Mouse (Mus musculus): ENCODE measurements around the gene Socs4. TPM values are rescaled to one million over a fixed set of nuclear protein-coding genes. Genes with fewer than 3 reads are reported as not detected.
A peak's percentile ranks its signal among the peaks of the same experiment; 100 is the strongest.

Socs4 gene
- polyA plus RNA-seq, 1 experiment from 2014 or later = 3.9 TPM

GRCm38 (mm10) chr14:47265829-47266228 lies 10.9 kb upstream of the Socs4 start:
- Histone ChIP-seq H3K4me3 (replicated peaks) (no peak overlapping the region), H3K36me3 (peaks cover 51% of the 10 kb centered on the region), H3K27me3 (no peaks in the 10 kb centered on the region), H3K27ac (no peak overlapping the region), H3K4me1 (replicated peaks) (no peaks in the 10 kb centered on the region), H3K9me3 (no peaks in the 10 kb centered on the region), H3K4me2 (replicated peaks) (no peak overlapping the region), H3K9ac (replicated peaks) (no peak overlapping the region)
- 94% methylated on average over 8 of the region's 8 CpGs for WGBS
- ATAC-seq = no peak

- Histone ChIP-seq H3K9ac (replicated peaks) (no peak overlapping the region), H3K27ac (no peak overlapping the region), H3K9me3 (no peaks in the 10 kb centered on the region), H3K4me1 (replicated peaks) (no peaks in the 10 kb centered on the region), H3K36me3 (peaks cover 50% of the 10 kb centered on the region), H3K27me3 (no peaks in the 10 kb centered on the region), H3K4me3 (replicated peaks) (no peak overlapping the region), H3K4me2 (replicated peaks) (no peak overlapping the region)
- no peak for ATAC-seq
- WGBS = 99% methylated on average over 4 of the region's 4 CpGs
Observed at GRCm38 (mm10) chr14:47269056-47269455, 7.7 kb upstream of the Socs4 start.

DNA sequence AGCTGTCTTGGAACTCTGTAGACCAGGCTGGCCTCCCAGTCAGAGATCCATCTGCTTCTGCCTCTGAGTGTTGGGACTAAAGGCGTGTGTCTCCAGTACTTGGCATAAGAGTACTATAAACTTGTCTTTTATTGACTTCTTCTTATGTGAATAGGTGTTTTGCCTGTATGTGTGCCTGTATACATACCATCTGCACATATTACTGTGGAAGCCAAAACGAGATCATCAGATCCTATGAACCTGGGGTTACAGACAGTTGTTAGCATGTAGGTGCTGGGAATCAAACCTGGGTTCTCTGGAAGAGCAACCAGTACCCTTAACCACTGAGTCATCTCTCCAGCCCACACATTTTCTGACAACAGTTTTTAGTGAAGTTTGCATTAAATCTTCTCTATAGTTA lies 7.0 kb upstream of the Socs4 start:
- Histone ChIP-seq H3K4me3 (replicated peaks) (no peak overlapping the region), H3K27ac (no peak overlapping the region), H3K9me3 (no peaks in the 10 kb centered on the region), H3K27me3 (no peaks in the 10 kb centered on the region), H3K4me1 (replicated peaks) (0 out of 2 replicates have a peak, but pooled peaks cover 5% of the 10 kb centered on the region), H3K4me2 (replicated peaks) (no peak overlapping the region), H3K9ac (replicated peaks) (no peak overlapping the region), H3K36me3 (peaks cover 48% of the 10 kb centered on the region)
- 96% methylated on average over 2 of the region's 2 CpGs for WGBS
- ATAC-seq = no peak

DNA sequence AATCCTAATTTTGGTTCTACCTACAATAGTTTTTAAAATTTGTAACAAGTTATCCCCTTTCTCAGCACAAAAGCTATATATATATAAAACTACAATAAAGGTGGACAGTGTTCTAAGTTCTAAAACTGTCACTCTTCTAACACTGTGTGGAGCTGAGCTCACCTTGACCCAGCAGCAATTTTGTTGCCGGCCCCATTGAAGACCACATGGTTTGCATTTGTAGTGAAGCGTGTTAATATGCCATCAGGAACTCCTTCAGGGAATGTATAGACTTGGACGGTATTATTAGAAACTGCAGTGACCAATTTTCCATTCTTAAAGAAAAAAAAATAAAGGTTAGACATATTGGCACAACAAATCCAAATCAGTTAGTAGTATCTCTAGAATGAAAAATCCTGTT lies 3.0 kb upstream of the Socs4 start:
- Histone ChIP-seq H3K27ac (no peak overlapping the region), H3K4me2 (replicated peaks) (no peak overlapping the region), H3K4me1 (replicated peaks) (peaks cover 29% of the 10 kb centered on the region), H3K9me3 (no peaks in the 10 kb centered on the region), H3K27me3 (no peaks in the 10 kb centered on the region), H3K9ac (replicated peaks) (no peak overlapping the region), H3K4me3 (replicated peaks) (no peak overlapping the region), H3K36me3 (peaks cover 24% of the 10 kb centered on the region)
- WGBS = 87% methylated on average over 3 of the region's 3 CpGs
- ATAC-seq = no peak

DNA sequence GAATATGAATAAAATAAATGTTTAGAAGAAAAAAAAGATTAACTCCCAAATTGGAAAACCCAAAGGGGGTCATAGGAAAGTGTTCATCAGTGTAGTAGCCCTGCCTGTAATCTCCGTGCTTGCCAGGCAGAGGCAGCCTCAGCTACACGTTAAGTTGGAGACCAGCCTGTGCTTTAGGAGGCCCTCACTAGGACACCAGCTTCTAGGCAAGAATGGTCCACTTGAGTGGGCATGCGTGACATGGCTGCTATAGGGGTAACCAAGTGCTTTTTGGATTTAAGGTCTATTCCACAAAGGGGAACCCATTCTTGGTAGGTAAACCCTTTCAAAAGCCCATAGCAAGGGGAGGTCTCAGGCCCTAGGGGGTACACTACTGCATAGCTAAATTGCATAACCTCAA lies 1.3 kb upstream of the Socs4 start:
- H3K4me3 ChIP-seq (replicated peaks) = peak overlapping the region; percentile 71
- peaks cover 29% of the 10 kb centered on the region for H3K4me1 ChIP-seq (replicated peaks)
- no peak for ATAC-seq
- peak overlapping the region; percentile 69 for H3K4me2 ChIP-seq (replicated peaks)
- 38% methylated on average over 3 of the region's 3 CpGs for WGBS
- H3K27me3 ChIP-seq = no peaks in the 10 kb centered on the region
- H3K27ac ChIP-seq = no peak overlapping the region
- H3K9me3 ChIP-seq = no peaks in the 10 kb centered on the region
- peaks cover 11% of the 10 kb centered on the region for H3K36me3 ChIP-seq
- peak overlapping the region; percentile 81 for H3K9ac ChIP-seq (replicated peaks)

DNA sequence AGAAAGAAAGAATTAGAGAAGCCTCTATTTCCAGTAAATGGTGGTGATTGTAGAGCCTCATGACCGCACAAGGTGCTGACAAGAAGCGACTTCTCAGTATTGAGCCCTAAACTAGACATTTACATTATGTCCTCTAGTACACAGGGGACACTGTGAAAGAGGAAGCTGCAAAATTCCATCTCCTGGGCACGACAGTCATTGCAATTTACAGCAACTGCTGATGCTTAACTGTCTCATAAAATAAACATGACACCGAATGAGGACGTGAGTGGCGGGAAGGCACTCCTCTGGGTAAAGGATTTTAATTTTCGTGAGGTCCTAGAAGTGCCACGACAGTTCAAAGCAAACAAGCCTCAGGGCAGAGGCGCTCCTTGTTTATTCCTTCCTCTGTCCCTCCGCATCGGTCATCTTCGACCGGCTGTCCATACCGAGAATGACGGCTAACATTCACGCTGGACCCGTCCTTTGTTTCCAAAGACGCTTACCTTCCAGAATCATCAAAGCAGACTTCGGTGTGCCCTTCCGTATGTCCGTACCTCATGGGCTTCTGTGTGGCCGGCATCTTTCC lies 611 bp upstream of the Socs4 start:
- H3K27me3 ChIP-seq = no peaks in the 10 kb centered on the region
- H3K9me3 ChIP-seq = no peaks in the 10 kb centered on the region
- ATAC-seq = peak; percentile 0
- 1% methylated on average over 22 of the region's 22 CpGs for WGBS
- peaks cover 29% of the 10 kb centered on the region for H3K4me1 ChIP-seq (replicated peaks)
- H3K36me3 ChIP-seq = peaks cover 7% of the 10 kb centered on the region
- H3K27ac ChIP-seq = peak overlapping the region; percentile 94
- H3K4me3 ChIP-seq (replicated peaks) = peak overlapping the region; percentile 71
- peak overlapping the region; percentile 69 for H3K4me2 ChIP-seq (replicated peaks)
- peak overlapping the region; percentile 81 for H3K9ac ChIP-seq (replicated peaks)

DNA sequence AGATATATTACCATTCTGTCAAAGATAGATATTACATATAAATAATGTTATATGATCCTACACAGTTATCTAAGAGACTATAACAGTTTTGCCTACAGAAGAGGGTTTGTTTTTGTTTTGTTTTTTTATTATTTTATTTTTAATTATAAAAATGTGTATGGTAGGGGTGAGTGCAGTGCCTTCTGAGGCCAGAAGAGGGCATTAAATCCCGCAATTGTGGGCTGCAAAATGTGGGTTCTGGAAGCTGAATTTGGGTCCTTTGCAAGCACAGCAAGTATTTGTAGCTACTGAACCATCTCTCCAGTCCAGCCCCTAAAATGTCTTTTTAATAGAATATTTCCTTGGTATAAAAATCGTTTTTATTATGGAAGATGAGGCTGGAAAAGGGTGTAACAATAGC lies 2.3 kb downstream of the Socs4 start:
- Histone ChIP-seq H3K27ac (no peak overlapping the region), H3K4me2 (replicated peaks) (no peak overlapping the region), H3K27me3 (no peaks in the 10 kb centered on the region), H3K4me1 (replicated peaks) (peaks cover 29% of the 10 kb centered on the region), H3K4me3 (replicated peaks) (no peak overlapping the region), H3K36me3 (no peaks in the 10 kb centered on the region), H3K9me3 (no peaks in the 10 kb centered on the region), H3K9ac (replicated peaks) (no peak overlapping the region)
- no peak for ATAC-seq
- WGBS = 83% methylated on average over 2 of the region's 2 CpGs

DNA sequence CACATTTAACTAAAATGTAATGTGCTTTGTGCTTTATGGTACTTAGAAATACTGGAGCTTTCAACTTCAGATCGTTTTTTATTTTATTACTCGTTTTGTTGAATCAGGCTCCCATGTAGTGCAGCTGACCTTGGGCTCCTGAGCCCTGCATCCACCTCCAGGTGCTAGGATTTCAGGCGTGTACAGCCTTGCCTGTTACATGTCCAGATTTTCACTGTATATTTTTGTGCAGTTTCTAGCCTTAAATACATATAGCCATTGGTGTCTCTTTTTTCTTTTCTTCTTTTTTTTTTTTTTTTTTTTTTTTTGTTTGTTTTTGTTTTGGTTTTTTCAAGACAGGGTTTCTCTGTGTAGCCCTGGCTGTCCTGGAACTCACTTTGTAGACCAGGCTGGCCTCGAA lies 4.8 kb downstream of the Socs4 start:
- Histone ChIP-seq H3K4me2 (replicated peaks) (no peak overlapping the region), H3K4me3 (replicated peaks) (no peak overlapping the region), H3K9me3 (no peaks in the 10 kb centered on the region), H3K4me1 (replicated peaks) (peaks cover 11% of the 10 kb centered on the region), H3K27me3 (no peaks in the 10 kb centered on the region), H3K27ac (no peak overlapping the region), H3K36me3 (no peaks in the 10 kb centered on the region), H3K9ac (replicated peaks) (no peak overlapping the region)
- ATAC-seq = no peak
- WGBS = 97% methylated on average over 4 of the region's 4 CpGs

DNA sequence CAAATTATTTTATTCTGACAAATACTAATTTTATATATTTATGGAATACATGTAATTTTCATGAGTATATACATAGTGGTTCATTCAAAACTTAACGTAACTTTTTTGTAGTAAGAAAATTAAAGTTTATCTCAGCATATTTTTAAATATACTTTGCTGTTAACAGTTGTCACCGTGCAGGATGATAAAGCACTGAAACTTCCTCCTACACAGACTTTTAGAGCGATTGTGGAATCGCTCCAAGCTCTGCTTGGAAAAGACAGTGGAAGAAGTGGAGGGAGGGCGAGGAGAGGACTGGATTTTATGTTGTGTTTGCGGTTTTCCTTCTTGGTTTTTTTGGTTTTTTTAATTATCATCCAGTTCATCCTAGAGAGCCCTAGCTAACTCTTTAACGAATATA lies 6.8 kb downstream of the Socs4 start:
- no peak overlapping the region for H3K27ac ChIP-seq
- H3K4me3 ChIP-seq (replicated peaks) = no peak overlapping the region
- no peak overlapping the region for H3K4me2 ChIP-seq (replicated peaks)
- H3K36me3 ChIP-seq = no peaks in the 10 kb centered on the region
- no peak for ATAC-seq
- H3K9ac ChIP-seq (replicated peaks) = no peak overlapping the region
- WGBS = 95% methylated on average over 7 of the region's 7 CpGs
- peaks cover under 1% of the 10 kb centered on the region; the same call in 1 of the 2 replicates for H3K4me1 ChIP-seq (replicated peaks)
- no peaks in the 10 kb centered on the region for H3K9me3 ChIP-seq
- H3K27me3 ChIP-seq = no peaks in the 10 kb centered on the region

- Histone ChIP-seq H3K4me3 (replicated peaks) (no peak overlapping the region), H3K27me3 (no peaks in the 10 kb centered on the region), H3K4me2 (replicated peaks) (no peak overlapping the region), H3K9ac (replicated peaks) (no peak overlapping the region), H3K4me1 (replicated peaks) (no peaks in the 10 kb centered on the region), H3K36me3 (peaks cover 6% of the 10 kb centered on the region), H3K9me3 (no peaks in the 10 kb centered on the region), H3K27ac (no peak overlapping the region)
- ATAC-seq = no peak
- WGBS = 96% methylated on average over 2 of the region's 2 CpGs
Observed at GRCm38 (mm10) chr14:47285271-47285670, 8.5 kb downstream of the Socs4 start.

- no peaks in the 10 kb centered on the region for H3K27me3 ChIP-seq
- no peak overlapping the region for H3K27ac ChIP-seq
- H3K4me2 ChIP-seq (replicated peaks) = no peak overlapping the region
- ATAC-seq = no peak
- no peaks in the 10 kb centered on the region for H3K4me1 ChIP-seq (replicated peaks)
- H3K36me3 ChIP-seq = peaks cover 10% of the 10 kb centered on the region
- no peak overlapping the region for H3K4me3 ChIP-seq (replicated peaks)
- H3K9ac ChIP-seq (replicated peaks) = no peak overlapping the region
- 92% methylated on average over 1 of the region's 1 CpGs for WGBS
- H3K9me3 ChIP-seq = no peaks in the 10 kb centered on the region
Observed at GRCm38 (mm10) chr14:47286215-47286614, 9.5 kb downstream of the Socs4 start.

DNA sequence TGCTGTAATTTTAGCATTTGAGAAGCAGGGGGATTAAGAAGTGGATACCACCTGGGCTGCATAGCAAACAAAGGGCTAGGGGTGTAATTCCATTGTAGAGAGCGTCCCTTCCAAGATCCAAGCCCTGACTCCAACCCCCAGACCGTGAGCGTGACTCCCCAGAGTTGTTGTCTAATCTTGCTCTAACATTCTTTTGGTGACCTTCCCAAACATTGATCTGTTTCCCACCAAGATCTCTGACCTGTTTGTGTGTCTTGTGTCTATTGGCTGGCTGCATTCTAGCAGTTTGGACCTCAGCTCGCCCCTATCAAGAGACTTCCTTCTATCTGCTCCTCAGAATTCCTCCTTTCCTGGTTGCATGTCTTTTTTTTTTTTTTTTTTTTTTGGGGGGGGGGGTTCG lies 10.3 kb downstream of the Socs4 start:
- H3K9ac ChIP-seq (replicated peaks) = no peak overlapping the region
- no peak overlapping the region for H3K27ac ChIP-seq
- no peak for ATAC-seq
- no peaks in the 10 kb centered on the region for H3K27me3 ChIP-seq
- no peak overlapping the region for H3K4me2 ChIP-seq (replicated peaks)
- no peak overlapping the region for H3K4me3 ChIP-seq (replicated peaks)
- peaks cover 10% of the 10 kb centered on the region for H3K36me3 ChIP-seq
- no peaks in the 10 kb centered on the region for H3K4me1 ChIP-seq (replicated peaks)
- H3K9me3 ChIP-seq = no peaks in the 10 kb centered on the region
- WGBS = 86% methylated on average over 5 of the region's 5 CpGs

DNA sequence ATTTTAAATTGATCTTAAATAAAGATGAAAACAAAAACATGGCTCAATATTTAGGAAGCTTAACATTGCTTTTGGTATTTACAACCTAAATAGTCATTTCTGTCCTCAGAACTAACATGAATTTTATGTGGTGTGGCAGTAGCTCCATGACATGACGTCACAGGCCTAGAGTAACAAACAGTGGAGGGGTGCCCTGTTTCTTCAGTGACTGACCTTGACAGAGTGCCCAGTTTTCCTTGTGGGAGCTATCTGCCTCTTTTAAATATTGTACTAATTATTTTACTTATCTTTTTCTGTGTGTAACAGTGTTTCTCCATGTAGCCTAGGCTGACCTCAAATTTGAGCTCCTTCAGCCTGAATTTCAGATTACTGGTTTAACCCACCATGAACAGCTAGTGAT lies 15.0 kb downstream of the Socs4 start:
- WGBS = 89% methylated on average over 1 of the region's 1 CpGs
- no peaks in the 10 kb centered on the region for H3K27me3 ChIP-seq
- no peak overlapping the region for H3K27ac ChIP-seq

More for the DNA sequence above, 15.0 kb downstream of the Socs4 start:
- Histone ChIP-seq H3K4me2 (replicated peaks) (no peak overlapping the region), H3K4me1 (replicated peaks) (peaks cover 5% of the 10 kb centered on the region; the same call in 1 of the 2 replicates), H3K9ac (replicated peaks) (no peak overlapping the region), H3K9me3 (no peaks in the 10 kb centered on the region), H3K36me3 (peaks cover 10% of the 10 kb centered on the region), H3K4me3 (replicated peaks) (no peak overlapping the region)
- no peak for ATAC-seq
